Mouse (Mus musculus) liver, postnatal 0 days (tissue): ENCODE data around the gene Slc7a14.

Experiments used
- CTCF ChIP-seq: sonication (generic); IDR thresholded peaks from 2 replicates; pipeline ENCODE4 v1.5.1; 2016; ENCODE audit warnings: antibody characterized with exemption, low read depth
- EP300 ChIP-seq: IDR thresholded peaks from 2 replicates; pipeline ENCODE4 v1.6.1; 2016; ENCODE audit warnings: antibody characterized with exemption, low read depth, mild to moderate bottlenecking

DNA sequence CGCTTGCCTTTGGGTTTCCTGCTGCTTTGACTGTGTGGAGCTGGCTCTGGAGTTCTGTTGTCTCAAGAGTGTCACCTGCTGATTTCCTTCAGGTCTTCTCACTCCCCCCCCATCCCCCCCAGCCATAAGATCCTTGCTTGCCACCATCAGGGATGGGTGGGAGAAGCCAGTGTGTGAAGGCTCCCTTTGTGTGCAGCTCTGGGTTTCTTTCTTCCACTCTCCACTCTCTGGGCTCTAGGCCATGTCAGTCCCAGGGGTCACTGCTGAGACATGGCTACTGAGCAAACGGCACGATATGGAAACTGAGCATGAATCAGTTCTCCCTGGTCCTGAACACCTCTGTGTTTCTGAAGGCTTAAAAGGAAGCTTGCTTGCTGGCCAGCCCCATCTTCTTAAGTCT lies 154.1 kb downstream of the Slc7a14 start:
- no peak for TF ChIP-seq CTCF
- TF ChIP-seq EP300: no peak
